Mouse (Mus musculus) thymus, postnatal 36 days (tissue): ENCODE data around the gene Rnf115.
"Not testable (repeated sequence)": the region's sequence is repeated elsewhere in the genome, so short reads cannot be mapped to it uniquely, and the experiment has no call there.

Experiments
- DNase-seq, 2 experiments: peaks; one replicate each; pipeline ENCODE4 v3.0.0; 2022; ENCODE audit warnings: mixed read lengths in 2 of 2

Rnf115 gene

DNA sequence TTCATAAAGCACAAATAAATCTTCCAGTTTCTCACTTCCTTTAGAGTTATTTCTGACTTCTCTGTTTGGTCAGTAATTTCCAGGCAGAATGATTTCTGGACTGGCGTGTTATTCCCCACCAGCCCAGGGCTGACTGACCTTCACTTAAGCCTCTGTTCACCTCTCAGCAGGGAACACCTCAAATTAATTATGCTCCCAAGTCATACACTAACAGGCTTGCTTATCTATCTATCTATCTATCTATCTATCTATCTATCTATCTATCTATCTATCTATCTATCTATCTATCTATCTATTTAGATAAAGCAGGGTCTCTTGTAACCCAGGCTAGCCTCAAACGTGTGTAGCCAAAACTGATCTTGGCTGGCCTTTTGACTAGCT lies 18.8 kb upstream of the Rnf115 start:
- DNase-seq, result no peak

DNA sequence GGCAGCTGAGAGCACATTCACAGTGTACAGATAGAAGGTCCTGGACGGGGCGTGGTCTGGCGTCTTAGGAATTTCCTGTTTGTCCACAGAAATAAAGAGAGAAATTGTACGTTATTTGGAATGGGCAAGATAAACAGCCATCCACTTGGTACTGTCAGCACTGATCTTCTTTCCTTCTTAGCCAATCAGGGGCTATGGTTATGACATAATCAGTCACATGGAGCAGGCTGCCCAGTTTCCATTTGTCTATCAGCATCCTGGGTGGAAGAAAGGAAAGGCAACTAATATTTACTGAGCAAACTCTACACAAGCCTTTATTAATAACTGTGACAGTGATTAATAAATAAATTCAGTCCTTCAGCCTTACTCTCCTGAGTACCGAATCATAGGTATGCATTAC lies 13.2 kb upstream of the Rnf115 start:
- DNase-seq, result no peak

DNA sequence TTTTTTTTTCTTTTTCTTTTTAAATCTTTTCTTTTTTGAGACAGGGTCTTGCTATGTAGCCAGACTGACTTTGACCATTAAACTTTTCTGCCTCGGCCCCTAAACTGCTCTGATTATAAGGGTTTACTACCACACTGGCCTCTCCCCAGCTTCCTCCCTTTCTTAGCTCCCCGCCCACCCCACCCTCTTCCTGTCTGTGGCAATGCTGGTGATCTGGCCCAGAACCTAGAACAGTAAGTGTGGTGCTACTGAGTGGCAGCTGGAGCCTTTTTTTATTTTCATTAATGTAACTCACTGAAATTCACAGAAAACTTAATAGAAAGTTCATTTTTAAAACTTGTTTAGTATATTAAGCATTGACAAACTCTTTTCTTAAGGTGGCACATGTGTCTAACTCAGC lies 11.6 kb upstream of the Rnf115 start:
- DNase-seq, result no peak

DNA sequence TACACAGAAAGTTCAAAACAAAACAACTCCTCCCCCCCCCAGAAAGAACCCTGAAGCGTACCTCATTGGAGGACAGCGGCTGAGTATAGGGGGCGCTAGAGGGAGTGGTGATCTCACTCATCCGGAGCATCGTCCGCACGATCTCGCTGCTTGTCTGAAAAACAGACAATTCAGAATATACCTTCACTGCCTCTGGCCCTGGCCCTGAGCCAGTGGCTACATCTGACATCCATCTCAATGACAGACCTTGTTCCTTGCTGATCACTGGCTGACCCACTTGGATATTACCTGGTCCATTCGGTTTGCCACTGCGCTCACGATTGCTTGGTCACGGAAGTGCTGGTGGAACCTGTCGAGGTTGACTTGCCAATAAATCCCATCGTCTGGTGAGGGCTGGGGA lies 8.3 kb upstream of the Rnf115 start:
- peak; percentile 25 to 33 for DNase-seq

DNA sequence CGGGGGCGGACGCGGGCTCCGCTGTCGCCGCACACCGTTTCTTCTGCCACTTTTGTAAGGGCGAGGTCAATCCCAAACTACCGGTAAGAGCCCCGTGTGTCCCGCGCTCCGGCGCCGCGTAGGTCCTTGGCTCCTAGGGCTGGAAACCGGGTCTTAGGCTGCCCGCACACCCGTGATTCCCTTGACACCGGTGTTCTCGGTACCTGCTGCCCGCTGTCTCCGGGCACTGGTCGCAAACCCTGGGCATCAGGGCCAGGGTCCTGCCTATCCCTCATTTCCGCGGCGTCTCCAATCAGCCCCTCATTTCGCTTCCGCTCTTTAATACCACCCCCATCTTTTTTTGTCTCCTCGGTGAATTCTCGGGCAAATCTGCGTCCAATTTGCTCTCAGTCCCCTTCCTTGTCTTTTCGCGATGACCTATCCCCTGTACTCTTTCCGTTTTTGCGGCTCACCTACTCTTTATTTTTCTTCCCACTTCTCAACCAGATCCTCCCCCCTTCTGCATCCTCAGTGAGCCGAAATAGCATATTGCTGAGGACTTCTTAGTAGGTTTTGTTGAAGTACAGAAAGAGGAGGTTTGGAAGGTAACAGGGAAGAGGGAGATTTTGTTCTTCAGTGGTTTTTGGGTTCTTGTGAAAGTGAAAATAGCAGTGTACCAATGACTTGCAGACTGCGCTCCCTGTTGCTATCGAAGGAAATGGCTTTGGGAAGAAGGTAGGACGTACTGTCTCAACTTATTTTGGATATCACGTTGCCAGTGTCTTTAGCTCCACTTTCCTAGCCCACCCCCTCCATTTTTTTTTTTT lies 567 bp downstream of the Rnf115 start:
- no peak for DNase-seq

DNA sequence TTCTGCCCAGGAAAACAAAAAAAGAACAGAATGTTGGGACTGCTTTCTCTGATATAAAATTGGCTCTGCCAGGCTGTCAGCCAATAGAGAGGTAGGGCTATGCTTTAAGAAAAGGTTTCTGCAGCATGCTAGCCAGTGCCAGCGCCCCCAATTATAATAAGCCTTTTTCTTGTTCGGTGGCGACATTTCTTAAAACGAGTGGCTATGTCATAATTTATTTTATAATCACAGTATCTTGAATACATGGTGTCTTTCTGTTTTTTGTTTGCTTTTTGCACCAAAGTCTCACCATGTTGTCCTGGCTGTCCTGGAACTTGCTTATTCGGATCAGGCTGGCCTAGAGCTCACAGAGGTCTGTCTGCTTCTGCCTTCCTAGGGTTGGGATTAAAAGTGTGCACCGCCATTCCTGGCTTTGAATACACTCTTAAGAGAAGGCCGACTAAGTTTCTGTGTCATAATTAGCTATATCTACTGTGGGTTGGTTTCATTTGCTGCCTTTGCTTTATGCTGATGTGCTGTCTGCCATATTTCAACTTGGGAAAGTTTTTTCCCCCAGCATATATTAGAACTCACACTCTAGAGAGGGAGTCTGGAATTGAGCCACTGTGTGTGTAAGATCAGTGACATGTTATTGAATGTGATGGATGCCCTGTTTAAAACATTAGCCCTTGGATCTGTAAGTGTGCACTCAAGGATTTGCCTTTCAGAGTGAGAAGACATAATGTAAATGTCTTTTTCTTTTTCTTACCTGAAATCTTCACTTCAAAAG lies 1.4 kb downstream of the Rnf115 start:
- DNase-seq, result no peak

DNA sequence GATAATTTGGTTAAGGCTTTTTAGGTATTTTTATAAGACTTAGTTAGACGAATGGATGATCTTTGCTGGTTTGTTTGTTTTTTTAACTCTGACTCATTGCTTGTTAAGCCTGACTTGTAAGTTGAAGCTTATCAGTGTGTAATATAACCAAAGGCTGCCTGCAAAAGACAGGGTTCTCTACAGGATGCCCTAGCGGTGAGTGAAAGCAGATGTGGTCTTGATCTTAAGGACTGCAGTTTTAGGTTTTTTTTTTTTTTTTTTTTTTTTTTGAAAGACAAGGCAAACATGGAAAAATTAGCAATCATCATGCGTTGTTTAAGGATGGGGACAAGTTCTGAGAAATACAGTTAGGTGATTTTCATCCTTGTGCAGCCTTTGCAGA lies 1.9 kb downstream of the Rnf115 start:
- no peak for DNase-seq

DNA sequence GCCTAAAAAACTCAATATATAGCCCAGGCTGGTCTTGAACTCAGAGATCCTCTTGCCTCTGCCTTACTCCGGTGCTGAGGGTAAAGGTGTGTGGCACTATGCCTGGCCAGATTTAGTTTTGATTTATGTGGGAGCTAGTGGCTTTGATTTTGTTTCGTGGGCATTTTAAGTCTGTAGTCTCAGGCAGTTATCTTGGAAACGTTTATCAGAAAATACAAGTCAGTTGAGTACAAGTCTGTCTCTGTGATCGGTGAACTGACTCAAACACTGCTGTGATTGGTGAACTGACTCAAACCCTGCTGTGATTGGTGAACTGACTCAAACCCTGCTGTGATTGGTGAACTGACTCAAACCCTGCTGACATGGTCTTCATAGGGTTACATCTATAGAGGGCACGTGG lies 3.3 kb downstream of the Rnf115 start:
- DNase-seq, result no peak

DNA sequence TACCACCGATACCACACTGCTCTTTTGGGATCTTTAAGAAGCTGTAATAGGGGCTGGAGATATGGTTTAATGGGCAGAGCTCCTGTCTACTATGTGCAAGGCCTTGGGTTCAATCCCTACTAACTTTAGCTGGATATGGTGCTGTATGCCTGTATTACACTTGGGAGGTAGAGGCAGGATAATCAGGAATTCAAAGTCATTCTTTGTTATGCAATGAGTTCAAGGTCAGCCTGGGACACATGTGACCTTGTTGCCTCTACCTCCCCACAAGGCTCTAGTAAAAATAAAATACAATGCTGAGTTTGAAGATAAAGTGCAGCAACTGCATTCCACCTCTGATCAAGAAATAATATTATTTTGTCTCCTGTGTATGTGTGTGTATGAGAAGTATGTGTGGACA lies 6.5 kb downstream of the Rnf115 start:
- DNase-seq, result no peak

DNA sequence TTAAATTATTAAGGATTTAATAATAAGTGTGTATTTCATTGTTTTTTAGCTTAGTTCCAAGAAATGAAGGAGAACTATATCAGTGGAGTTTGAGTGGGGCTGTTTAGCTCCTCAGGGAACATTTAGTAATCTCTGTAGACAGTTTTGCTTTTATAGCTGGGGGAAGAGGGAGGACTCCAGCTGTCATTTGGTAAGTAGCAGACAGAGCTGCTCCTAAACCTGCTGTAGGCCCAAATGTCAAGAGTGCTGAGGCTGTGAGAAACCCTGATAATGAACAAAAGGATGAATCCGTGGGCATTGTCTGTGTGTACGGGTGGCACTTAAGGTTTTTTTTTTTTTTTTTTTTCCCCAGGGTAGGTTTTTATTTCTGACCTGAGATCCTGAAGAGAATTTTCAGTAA lies 7.7 kb downstream of the Rnf115 start:
- DNase-seq, result no peak

DNA sequence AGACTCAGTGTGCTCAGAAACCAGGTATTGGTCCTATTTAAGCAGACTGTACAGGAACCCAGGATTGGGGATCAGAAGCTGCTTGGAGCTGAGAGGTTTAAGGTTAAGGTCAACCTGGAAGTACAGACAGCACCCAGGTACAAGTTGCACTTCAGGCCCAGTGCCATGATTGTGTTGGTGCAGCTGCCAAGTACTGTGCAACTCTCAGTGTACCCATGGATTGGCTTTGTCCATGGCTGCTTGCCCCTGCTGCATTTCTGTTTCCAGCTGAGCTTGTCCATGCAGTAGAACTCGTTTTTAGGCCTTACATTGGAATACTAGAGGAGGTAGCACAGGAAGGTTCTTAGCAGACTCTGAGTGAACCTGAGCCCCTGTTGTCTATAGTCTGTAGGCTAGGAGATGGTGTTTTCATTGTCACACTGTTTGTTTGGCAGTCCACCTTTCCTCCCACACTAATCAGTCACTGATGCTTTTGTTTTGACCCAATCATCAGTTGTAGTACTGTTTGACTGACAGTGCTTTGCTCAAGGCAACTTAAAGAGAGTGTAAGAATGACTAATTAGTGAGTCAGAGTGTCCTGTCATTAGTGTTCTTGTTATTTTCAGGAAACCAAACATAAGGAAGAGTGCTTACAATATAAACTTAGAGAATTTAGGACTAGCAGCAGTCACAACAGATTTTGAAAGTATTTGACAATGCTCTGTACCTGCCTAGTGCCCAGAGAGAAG lies 9.7 kb downstream of the Rnf115 start:
- DNase-seq, result no peak

DNA sequence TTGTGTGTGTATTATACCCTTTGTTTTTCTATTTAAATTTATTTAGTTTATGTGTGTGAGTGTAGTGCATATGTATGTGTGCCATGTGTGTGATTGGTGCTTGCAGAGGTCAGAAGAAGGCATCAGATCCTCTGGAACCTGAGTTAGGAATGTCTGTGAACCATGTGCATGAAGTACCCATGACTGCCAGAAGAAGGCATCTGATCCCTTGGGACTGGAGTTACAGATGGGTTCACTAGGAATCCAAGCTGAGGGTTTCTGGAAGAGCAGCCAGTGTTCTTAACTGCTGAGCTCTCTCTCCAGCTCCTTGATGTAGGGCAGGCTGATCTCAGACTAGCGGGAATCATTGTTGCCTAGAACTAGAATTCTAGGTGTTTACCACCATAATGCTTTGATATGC lies 10.5 kb downstream of the Rnf115 start:
- DNase-seq, result no peak

DNA sequence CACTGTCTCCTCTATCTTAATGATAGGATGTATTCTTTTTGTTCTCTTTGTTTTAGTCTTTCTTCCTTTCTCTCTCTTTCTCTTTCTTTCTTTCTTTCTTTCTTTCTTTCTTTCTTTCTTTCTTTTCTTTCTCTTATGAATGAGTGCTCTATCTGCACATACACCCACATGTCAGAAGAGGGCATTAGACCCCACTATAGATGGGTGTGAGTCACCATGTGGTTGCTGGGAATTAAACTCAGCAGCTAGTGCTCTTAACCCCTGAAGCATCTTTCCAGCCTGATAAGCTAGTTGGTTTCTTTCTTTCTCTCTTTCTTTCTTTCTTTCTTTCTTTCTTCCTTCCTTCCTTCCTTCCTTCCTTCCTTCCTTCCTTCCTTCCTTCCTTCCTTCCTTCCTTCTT lies 12.8 kb downstream of the Rnf115 start:
- not testable (repeated sequence) for DNase-seq

DNA sequence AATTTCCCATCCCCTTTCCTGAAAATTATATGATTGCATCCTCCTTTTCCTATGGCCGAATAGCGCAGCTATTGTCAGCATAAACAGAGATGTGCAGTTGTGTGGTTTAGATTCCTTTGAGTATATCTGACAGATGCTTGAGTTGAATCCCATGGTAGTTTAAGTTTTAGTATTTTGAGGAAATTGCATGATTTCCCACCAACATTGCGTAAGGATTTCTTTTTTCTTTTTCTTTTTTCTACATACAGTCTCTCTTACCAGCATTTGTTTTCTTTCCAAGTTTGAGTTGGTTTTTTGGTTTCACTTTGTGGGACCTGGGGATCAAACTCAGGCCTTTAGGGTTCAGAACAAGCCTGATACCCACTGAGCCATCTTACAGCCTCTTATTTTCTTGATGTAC lies 16.9 kb downstream of the Rnf115 start:
- no peak for DNase-seq

DNA sequence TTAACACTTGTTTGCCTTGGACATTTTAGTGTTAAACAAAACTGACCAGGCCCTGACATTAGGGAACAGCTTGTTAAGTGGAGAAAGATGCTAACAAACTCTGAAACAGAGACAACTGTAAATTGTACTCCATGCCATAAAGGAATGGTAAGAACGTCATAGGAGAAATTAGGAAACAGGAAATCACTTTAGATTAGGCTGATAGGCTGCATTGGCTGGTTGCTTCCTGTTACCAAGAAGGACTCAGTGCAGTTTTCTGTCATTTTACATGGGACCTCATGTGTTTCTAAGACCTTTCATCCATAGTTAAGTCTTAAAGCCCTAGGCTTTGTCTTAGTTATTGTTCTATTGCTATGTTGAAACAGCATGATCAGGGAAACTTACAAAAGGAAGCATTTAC lies 19.4 kb downstream of the Rnf115 start:
- DNase-seq, result no peak

DNA sequence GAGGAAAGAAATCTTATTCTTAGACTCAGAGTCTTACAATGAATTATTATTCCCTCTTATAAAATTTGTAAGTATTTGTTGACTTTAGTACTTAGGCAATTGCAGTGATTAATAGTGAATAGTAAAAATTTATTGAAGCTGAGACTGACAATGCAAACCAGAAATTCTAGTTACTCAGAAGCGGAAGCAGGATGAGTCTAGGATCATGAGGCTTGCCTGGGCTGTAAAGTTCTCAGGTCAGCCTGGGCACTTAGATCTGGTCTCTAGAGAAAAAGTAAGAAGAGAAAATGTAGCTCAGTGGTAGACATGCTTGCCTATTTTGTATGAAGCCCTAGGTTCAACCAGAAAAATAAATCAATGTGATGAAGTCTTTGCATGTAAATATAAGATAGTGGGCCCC lies 28.5 kb downstream of the Rnf115 start:
- DNase-seq, result no peak

DNA sequence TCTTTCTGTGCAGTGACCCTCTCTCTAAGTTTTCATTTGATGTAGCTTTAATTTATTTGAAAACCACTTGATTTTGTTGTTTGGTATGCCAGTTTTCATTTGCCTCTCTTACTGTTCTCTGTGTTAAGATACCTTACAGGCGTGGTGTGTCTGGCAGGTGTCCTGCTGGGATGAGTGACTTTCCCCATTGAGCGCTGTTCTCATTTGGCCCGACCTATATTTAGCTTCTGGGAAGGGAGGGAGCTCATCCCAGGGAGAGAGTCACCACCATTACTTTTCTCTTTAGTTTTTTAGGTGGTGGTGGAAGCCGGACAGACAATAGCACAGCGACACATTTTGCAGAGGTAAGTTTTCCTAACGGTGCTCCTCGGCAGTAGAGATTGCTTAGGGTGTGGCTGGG lies 30.2 kb downstream of the Rnf115 start:
- no peak for DNase-seq

DNA sequence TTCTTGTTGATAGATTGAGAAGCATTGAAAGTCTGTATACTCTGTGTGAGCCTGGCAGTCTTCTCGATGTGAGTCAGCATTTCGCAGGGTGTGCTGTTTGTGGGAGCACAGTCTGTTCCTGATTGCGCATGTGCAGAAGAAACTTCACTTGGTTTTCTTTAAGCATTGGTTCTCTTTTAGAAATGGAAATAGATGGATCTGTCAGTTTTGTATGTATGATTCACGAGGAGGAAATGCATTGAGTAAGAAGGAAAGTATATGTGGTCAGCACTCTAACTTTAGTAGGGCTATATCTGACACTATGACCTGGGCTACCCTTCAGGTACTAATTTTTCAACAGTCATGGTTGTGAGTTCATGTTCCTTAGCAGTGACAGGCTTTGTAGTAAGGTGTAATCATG lies 32.2 kb downstream of the Rnf115 start:
- DNase-seq, result no peak

DNA sequence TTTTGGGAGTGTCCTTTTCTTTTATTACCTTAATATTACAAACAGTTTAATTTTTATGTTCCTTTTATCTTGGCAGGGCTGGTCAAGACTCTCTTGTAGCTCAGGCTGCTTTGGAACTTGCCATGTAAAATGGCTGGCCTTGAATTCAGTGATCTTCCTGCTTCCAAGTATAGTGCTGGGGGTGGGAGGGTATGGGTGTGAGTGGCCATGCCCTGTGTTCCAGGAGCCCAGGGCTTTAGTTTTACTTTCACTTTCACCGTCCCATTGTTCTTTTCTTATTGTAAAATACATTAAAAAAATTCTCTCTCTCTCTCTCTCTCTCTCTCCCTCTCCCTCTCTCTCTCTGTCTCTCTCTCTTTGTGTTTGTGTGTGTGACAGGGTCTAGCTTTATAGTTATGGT lies 37.1 kb downstream of the Rnf115 start:
- no peak for DNase-seq

DNA sequence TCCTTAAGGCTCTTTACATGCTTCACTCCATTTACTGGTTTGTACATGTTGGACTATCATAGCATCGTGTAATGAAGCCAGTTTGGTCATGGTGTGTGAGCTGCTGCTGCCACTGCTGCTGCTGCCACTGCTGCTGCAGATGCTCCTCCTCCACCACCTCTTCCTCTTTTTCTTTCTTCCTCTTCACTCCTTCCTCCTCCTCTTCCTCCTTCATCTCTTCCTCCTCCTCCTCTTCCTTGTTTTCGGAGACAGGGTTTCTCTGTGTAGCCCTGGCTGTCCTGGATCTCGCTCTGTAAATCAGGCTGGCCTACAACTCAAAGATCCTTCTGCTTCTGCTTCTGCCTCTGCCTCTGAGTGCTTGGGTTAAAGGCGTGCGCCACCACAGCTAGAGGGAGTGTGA lies 42.5 kb downstream of the Rnf115 start:
- no peak for DNase-seq

DNA sequence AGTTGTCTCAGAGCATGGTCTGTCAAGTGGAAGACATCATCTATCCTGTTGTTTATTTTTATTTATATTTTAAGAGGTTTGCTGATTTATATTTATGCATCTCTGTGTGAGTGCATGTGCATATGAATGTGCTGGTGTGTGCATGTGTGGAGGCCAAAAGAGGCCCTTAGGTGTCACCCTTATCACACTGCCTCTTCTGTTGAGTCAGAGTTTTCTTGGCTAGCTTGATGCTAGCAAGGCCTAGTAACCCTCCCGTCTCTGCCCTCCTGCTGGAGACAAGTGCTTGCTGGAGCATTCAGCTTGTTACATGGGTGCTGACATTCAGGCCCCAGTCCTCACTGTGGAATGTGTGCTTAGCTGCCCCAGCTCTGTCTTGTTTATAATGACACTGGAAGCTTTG lies 45.5 kb downstream of the Rnf115 start:
- DNase-seq, result no peak

DNA sequence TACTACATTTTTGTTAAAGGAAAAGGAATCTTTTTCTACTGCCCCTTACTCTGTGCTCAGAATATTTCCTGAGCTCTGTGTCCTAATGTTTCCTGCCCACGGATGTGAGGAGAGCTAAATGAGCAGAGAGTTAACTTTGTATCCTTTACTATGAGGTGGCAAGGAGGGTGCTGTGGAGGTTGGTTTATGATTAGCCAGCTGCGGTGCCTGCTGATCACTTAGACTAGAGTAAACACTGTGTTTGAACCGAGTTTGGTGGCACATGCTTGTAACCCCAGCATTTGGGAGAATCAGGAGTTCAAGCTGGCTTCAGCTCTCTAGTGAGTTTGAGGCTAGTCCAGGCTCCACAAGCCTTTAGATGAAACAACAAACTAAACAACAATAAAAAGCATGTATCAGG lies 49.7 kb downstream of the Rnf115 start:
- no peak for DNase-seq

DNA sequence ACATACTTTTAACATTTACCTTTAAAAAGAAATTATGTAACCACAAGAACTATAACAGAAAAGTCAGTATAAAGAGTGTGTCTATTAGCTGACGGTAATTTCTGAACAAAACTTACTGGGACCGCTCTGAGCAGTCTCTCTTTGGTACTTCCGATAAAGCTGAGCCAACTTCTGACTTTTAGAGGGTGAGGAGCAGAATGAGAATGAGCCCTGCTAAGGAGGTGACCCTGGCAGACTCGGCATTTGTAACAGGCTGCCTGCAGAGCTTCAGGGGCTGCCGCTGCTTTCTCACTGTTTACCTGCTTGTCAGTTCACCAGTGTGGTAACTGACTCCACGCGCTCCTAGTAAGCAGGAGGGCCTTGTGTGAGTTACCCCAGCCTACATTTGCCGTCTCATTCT lies 54.8 kb downstream of the Rnf115 start:
- no peak for DNase-seq

DNA sequence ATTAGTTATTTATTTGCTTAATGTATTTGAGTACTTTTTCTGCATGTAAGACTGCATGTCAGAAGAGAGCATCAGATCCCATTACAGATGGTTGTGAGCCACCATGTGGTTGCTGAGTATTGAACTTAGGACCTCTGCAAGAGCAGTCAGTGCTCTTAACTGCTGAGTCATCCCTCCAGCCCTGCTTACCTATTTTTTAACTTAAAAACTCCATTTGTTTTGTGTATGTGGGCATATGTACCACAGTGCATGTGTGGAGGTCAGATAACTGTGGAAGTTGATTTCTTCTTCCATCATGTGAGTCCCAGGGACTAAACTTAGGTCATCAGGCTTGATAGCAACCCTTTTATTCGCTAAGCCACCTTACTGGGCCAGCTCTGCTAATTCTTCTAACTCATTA lies 60.3 kb downstream of the Rnf115 start:
- DNase-seq, result no peak
